Comparison of ENCODE assay signal across 1 mouse cellular context in the genomic region with DNA sequence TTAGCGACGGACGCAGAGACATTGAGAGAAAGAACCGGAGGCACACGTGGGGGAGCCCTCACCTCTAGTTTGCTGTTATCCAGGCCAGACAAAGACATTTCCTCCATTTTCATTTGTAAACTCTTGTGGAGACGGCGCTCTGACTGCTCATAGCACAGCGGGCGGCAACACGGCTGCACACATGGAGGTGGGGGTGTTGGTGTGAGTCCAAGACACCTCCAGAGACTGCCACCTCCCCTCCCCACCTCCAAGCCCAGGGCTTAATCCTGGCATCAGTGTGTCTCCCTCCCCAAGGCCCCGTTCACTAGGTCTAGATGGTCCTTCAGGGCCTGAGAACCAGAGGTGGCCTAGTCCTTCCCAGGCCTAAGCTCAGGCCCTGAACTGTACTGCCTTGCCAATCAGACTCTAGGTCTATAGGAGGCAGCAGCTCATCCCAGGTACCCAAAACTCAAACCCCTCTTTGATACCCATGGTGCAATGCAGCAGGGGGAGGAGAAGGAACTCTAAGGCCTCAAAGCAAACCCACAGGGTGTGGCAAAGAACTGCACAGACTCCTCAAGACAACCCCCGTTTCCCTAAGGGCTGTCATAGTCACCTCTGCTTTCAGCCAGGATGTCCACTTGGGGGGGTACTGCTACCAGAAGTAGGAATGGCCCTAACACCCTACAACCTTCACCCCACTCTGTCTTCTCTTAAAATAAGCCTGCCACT.
A peak's percentile ranks its signal among the peaks of the same experiment; 100 is the strongest.
TF ChIP-seq lines count a peak whose summit lies in the region.

No protein-coding gene starts in this region.

TF ChIP-seq in MEL, 35 proteins besides CTCF, POLR2A, EP300 and RAD21:
- TF ChIP-seq RCOR1 (IDR thresholded peaks at IDR 0.05; ENCODE audit: low read depth, low read length) = no peak
- peak; percentile 83 for TF ChIP-seq POLR2AphosphoS2 (IDR thresholded peaks at IDR 0.05; ENCODE audit: low read length)
- peak; percentile 38 for TF ChIP-seq MXI1 (IDR thresholded peaks at IDR 0.05; ENCODE audit: low read depth, low read length)
- peak; percentile 32; the same call in 1 of the 2 replicates for TF ChIP-seq BHLHE40 (IDR thresholded peaks at IDR 0.05; ENCODE audit: borderline replicate concordance, low read depth, low read length)
- TF ChIP-seq SIN3A (IDR thresholded peaks at IDR 0.05; ENCODE audit: low read length) = peak; percentile 85
- no peak for TF ChIP-seq NRF1 (IDR thresholded peaks at IDR 0.05; ENCODE audit: insufficient read depth, low read depth, low read length, poor library complexity, severe bottlenecking)
- no peak for TF ChIP-seq USF1 (IDR thresholded peaks at IDR 0.05; ENCODE audit: low read depth, low read length)
- TF ChIP-seq ZKSCAN1 (IDR thresholded peaks at IDR 0.05; ENCODE audit: low read depth, low read length) = no peak
- TF ChIP-seq ETS1 (IDR thresholded peaks at IDR 0.05; ENCODE audit: low read depth, low read length) = no peak
- peak; percentile 49 for TF ChIP-seq SMC3 (IDR thresholded peaks at IDR 0.05; ENCODE audit: low read depth, low read length)
- peak; percentile 40; the same call in 1 of the 2 replicates for TF ChIP-seq KAT2A (conservative IDR thresholded peaks at IDR 0.05; ENCODE audit: low read depth, low read length)
- no peak for TF ChIP-seq ZC3H11A (IDR thresholded peaks at IDR 0.05; ENCODE audit: low read depth, low read length)
- TF ChIP-seq GATA1 (IDR thresholded peaks at IDR 0.05; ENCODE audit: low read depth, low read length) = no peak
- no peak for TF ChIP-seq ZNF384 (IDR thresholded peaks at IDR 0.05; ENCODE audit: low read depth, low read length)
- TF ChIP-seq TBP (IDR thresholded peaks at IDR 0.05; ENCODE audit: low read depth, low read length) = peak; percentile 94
- TF ChIP-seq UBTF (IDR thresholded peaks at IDR 0.05; ENCODE audit: borderline replicate concordance, insufficient read depth, low read depth, low read length) = no peak
- TF ChIP-seq CHD2 (IDR thresholded peaks at IDR 0.05; ENCODE audit: low read length) = no peak
- TF ChIP-seq TAL1 (IDR thresholded peaks at IDR 0.05; ENCODE audit: low read length) = no peak
- TF ChIP-seq MEF2A (IDR thresholded peaks at IDR 0.05; ENCODE audit: extremely low read depth, insufficient replicate concordance, low read depth, low read length, poor library complexity, severe bottlenecking) = no peak
- TF ChIP-seq MYC (IDR thresholded peaks at IDR 0.05; ENCODE audit: low read depth, low read length) = 0 out of 2 replicates have a peak, but pooled peaks have one; percentile 58
- TF ChIP-seq NELFE (IDR thresholded peaks at IDR 0.05; ENCODE audit: low read depth, low read length) = peak; percentile 82
- peak; percentile 83 for TF ChIP-seq HCFC1 (IDR thresholded peaks at IDR 0.05; ENCODE audit: low read depth, low read length)
- TF ChIP-seq MAZ (IDR thresholded peaks at IDR 0.05; ENCODE audit: low read depth, low read length) = peak; percentile 82
- no peak for TF ChIP-seq CHD1 (IDR thresholded peaks at IDR 0.05; ENCODE audit: low read depth, low read length)
- no peak for TF ChIP-seq E2F4 (IDR thresholded peaks at IDR 0.05; ENCODE audit: borderline replicate concordance, low read depth, low read length)
- TF ChIP-seq MAFK (IDR thresholded peaks at IDR 0.05; ENCODE audit: borderline replicate concordance, low read depth, low read length) = no peak
- TF ChIP-seq MAX (IDR thresholded peaks at IDR 0.05; ENCODE audit: low read length) = peak; percentile 27; the same call in 1 of the 2 replicates
- no peak for TF ChIP-seq GABPA (IDR thresholded peaks at IDR 0.05; ENCODE audit: low read depth, low read length)
- peak; percentile 93 for TF ChIP-seq ZMIZ1 (IDR thresholded peaks at IDR 0.05; ENCODE audit: low read depth, low read length)
- TF ChIP-seq USF2 (IDR thresholded peaks at IDR 0.05; ENCODE audit: borderline replicate concordance in 1 of 2, insufficient read depth in 1 of 2, low read depth in 1 of 2, low read length in 2 of 2) = no peak
- no peak for TF ChIP-seq MYB (IDR thresholded peaks at IDR 0.05; ENCODE audit: low read depth, low read length)
- TF ChIP-seq POLR2AphosphoS5 (IDR thresholded peaks at IDR 0.05; ENCODE audit: borderline replicate concordance, low read depth, low read length) = no peak
- no peak for TF ChIP-seq ELF1 (IDR thresholded peaks at IDR 0.05; ENCODE audit: low read depth, low read length)
- no peak for TF ChIP-seq JUND (IDR thresholded peaks at IDR 0.05; ENCODE audit: low read depth, low read length)
- no peak; the same call in 1 of the 2 replicates for TF ChIP-seq TCF12 (IDR thresholded peaks at IDR 0.05; ENCODE audit: low read depth, low read length)
